Mouse (Mus musculus) embryonic facial prominence, embryonic 14.5 days (tissue): ENCODE measurements at regions not wholly inside any gene's neighbourhood (a gene's known extent, or its start where the extent isn't known, plus 50 kb on each side); places are given as distances from the start of the nearest gene placed in this dataset.
"Not testable (repeated sequence)": the region's sequence is repeated elsewhere in the genome, so short reads cannot be mapped to it uniquely, and the experiment has no call there.

Experiments used
- ATAC-seq: fragments of 200-750 bp; cut with Nextera tagmentation; 2 replicates; pipeline ENCODE4 v1.8.0; 2017; ENCODE audit warnings: low read depth, moderate number of reproducible peaks, moderate TSS enrichment
- DNase-seq: peaks from one replicate; pipeline ENCODE4 v3.0.0-alpha.2; 2015; ENCODE audit warnings: low spot score
- H3K27ac ChIP-seq: fragments of 300-500 bp; sonication (generic); replicated peaks from 2 replicates; pipeline ENCODE4 v1.5.1; 2014; ENCODE audit warnings: low read depth, mild to moderate bottlenecking, low read length, moderate library complexity
- H3K27me3 ChIP-seq: fragments of 300-500 bp; sonication (generic); replicated peaks from 2 replicates; pipeline ENCODE4 v1.6.1; 2014; ENCODE audit warnings: low read length; ENCODE audit not compliant: control insufficient read depth, insufficient read depth
- H3K36me3 ChIP-seq: fragments of 300-500 bp; sonication (generic); 2 replicates; pipeline ENCODE4 v1.6.1; 2014; ENCODE audit warnings: low read length, mixed read lengths; ENCODE audit not compliant: control insufficient read depth, insufficient read depth
- H3K4me1 ChIP-seq: fragments of 300-500 bp; sonication (generic); 2 replicates; pipeline ENCODE4 v1.6.1; 2014; ENCODE audit warnings: antibody characterized with exemption, low read length; ENCODE audit not compliant: control insufficient read depth, insufficient read depth
- H3K4me2 ChIP-seq: fragments of 300-500 bp; sonication (generic); 2 replicates; pipeline ENCODE4 v1.6.1; 2014; ENCODE audit warnings: low read depth, mild to moderate bottlenecking, low read length, moderate library complexity, mixed read lengths
- H3K4me3 ChIP-seq: fragments of 300-500 bp; sonication (generic); 2 replicates; pipeline ENCODE4 v1.5.1; 2014; ENCODE audit warnings: low read depth, mild to moderate bottlenecking, low read length
- H3K9ac ChIP-seq: fragments of 300-500 bp; sonication (generic); 2 replicates; pipeline ENCODE4 v1.6.1; 2014; ENCODE audit warnings: low read depth, mild to moderate bottlenecking, low read length, moderate library complexity, mixed read lengths
- H3K9me3 ChIP-seq: fragments of 300-500 bp; sonication (generic); 2 replicates; pipeline ENCODE4 v1.6.1; 2016; ENCODE audit warnings: low read length; ENCODE audit not compliant: control insufficient read depth
- WGBS: fragments of 180-500 bp; shearing (Covaris S2); extraction: QIAGEN DNeasy Blood & Tissue Kit; methylation state at CpG from one replicate; pipeline ENCODE4 v1.1.7; 2014; 5-methylcytosine and 5-hydroxymethylcytosine counted together

DNA sequence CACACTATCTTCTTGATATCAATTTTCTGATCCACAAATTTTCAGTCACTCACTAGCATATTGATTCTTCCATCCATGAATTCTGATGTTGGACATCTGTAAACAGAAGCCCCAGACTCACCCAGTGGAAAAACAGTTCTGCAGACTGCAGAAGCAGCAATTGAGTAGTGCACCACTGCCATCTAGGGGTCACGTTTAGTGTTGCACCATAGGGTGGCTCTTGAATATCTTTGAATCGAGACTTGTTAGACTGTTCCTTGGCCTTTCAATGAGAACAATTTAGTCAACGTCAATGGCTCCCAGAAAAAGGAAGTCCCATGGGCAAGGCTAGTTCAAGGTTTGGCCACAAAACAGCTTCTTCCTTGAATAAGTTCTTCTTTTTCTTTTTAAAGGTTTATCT lies 828.1 kb downstream of the Gm10330 start:
- not testable (repeated sequence) for H3K27me3 ChIP-seq, H3K4me2 ChIP-seq, DNase-seq, H3K4me3 ChIP-seq, H3K9me3 ChIP-seq, H3K4me1 ChIP-seq, ATAC-seq, H3K27ac ChIP-seq, H3K36me3 ChIP-seq, H3K9ac ChIP-seq
- 51% methylated on average over 3 of the region's 3 CpGs for WGBS

DNA sequence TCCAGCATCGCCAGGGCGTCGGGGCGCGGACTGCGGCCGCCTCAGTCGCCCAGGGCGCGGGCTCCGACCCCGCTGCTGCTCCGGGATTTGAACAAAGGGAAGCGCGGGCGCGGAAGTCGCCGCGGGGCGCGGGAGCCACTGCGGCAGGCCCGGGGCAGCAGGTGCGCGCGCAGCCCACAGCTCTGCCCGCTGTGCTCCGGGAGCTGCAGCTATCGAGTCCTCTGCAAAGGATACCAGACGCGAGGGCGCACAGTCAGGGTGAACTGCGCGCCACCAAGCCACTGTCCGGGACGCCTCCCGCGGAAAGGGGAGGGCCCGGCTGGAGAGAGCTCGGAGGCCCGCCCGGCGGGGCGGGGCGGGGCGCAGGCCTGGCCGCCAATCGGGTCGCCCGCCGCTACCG lies 873.9 kb downstream of the Gm10330 start:
- peak overlapping the region; percentile 49 for H3K4me3 ChIP-seq
- peak; percentile 41 for DNase-seq
- no CpG with 5 or more reads among the region's 53 CpGs for WGBS
- not testable (repeated sequence) for H3K27ac ChIP-seq, H3K9me3 ChIP-seq, H3K27me3 ChIP-seq, H3K36me3 ChIP-seq, H3K4me1 ChIP-seq
- H3K4me2 ChIP-seq: peak overlapping the region; percentile 54
- H3K9ac ChIP-seq: peak overlapping the region; percentile 54
- ATAC-seq: peak; percentile 47; the same call in 1 of the 2 replicates
